Mouse (Mus musculus): Measurements from ENCODE around the gene Adam15.

Adam15 gene

GRCm38 (mm10) chr3:89384331-89385076 is 34.7 kb upstream of the Adam15 start:
- DNase-seq (ENCODE audit: low read depth, low spot score), result no peak

- no peak for DNase-seq (ENCODE audit: low read depth, low spot score)
These were observed 34.0 kb upstream of the Adam15 start for GRCm38 (mm10) chr3:89383651-89384255.

DNA sequence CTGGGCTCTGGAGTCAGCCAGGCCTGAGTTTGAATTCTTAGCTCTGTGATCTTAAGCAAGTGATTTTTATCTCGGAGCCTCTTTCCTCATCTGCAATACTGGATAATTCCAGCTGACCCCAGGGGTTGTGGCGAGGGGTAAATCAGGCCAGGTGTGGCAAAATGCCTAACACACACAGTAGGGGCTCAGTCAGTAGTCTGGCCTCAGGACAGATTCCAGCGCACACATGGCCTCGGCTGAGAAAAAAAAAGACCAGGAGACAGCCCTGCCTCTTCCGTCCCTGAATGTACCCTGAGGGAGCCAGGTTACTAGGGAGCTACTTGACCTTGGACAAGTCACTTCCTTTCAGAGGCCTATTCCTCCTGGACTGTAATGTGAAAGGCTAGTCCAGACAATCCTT is 33.2 kb upstream of the Adam15 start:
- peak; percentile 91 for DNase-seq (ENCODE audit: low read depth, low spot score)

GRCm38 (mm10) chr3:89382033-89382882 is 32.5 kb upstream of the Adam15 start:
- peak; percentile 96 for DNase-seq (ENCODE audit: low read depth, low spot score)

DNA sequence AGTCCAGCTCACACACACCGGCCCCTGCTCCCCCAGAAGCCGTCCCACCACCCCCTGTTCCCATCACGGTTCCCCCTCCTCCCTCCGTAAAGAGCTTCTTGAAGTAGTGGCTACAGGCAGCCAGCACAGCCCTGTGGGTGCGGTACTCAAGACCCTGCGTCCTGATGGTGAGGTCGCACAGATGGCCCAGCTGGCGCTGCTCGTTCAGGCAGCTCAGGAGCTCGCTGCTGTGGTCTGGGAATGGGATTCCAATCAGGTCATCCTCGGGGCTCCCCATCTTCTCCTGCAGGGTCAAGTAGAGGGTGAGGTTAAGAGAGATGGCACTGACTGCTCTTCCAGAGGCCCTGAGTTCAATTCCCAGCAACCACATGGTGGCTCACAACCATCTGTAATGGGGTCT is 31.4 kb upstream of the Adam15 start:
- DNase-seq (ENCODE audit: low read depth, low spot score), result no peak

GRCm38 (mm10) chr3:89380711-89381110 is 30.9 kb upstream of the Adam15 start:
- DNase-seq (ENCODE audit: low read depth, low spot score), result no peak

DNA sequence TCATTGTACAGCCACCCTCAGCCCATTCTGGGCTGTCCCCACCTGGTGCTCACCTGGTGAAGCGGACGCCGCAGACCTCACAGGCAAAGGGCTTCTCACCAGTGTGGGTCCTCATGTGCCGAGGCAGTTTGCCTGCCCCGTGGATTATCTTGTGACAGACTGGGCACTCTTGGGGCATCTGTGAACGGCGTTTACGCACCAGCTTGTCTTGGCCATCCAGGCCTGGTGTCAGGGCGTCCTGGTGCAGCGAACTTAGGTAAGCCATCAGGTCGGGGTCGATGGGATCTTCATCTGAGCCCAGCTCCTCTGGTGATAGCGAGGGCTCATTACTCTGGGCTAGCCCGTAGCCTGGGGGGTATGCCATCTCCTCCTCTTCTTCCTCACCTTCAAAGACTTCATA is 30.5 kb upstream of the Adam15 start:
- DNase-seq (ENCODE audit: low read depth, low spot score), result no peak

DNA sequence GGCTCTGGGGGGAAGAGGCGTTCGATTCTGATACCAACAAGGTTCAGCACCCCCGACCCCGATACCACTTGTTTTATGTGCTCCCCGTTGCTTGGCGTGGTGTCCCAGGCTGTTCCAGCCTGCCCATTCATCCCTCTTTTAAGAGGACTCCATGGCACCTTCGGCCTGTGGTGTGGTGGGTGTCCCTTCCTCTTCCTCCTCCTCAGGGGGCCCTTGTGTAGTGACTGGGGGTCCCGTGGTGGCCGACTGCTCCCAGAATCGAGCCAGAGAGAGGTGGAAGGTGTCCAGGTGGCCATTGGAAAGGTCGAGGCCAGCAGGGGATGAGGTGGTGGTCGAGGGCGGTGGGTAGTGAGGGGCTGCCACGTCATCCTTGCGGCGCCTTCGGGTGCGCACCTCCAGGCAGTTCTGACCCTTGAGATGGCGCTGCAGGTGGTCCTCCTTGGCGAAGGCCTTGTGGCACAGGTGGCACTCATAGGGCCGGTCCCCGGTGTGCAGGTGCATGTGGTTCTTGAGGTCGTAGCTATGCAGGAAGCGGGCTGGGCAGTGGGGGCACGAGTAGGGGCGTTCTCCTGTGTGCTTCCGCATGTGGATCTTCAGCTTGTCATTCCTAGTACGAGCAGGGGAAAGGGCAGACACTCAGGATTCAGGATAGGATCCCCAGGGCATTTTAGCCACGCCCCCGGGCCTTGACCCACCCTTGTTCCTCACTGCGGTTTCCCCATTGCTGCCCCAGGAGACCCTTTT is 29.8 kb upstream of the Adam15 start:
- DNase-seq (ENCODE audit: low read depth, low spot score), result peak; percentile 64

DNA sequence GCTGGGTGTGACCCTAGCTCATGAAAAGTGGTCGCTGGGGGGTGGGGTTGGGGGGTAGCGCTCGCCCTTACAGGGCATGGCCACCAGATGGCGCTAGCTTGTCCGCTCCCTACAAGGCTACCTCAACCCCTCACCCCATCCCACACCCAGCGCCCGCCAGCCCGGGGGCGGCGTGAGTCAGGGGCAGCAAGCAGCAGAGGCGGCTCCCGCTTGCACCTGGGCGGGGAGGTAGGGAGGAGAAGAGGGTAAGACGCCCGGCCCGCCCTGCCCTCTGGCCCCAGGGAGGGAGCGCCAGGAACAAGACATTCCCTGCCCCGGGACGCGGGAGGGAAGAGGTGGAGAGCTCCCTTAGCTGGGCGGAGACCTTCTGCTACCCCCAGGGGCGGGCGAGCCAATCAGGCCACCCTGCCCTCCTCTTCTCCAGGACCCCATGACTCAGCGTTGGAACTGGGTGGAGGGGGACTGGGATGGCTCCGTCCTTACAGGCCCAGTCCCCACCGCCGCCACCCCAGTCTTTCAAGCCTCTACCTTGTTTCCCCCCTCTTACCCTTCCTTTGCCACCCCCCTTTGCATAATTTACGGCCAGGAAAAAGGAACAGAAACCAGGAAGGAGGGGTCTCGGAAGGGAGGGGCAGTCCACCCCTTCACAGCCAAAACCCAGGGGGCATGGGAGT is 28.7 kb upstream of the Adam15 start:
- DNase-seq (ENCODE audit: low read depth, low spot score), result peak; percentile 92

GRCm38 (mm10) chr3:89377831-89378230 is 28.0 kb upstream of the Adam15 start:
- no peak for DNase-seq (ENCODE audit: low read depth, low spot score)

DNA sequence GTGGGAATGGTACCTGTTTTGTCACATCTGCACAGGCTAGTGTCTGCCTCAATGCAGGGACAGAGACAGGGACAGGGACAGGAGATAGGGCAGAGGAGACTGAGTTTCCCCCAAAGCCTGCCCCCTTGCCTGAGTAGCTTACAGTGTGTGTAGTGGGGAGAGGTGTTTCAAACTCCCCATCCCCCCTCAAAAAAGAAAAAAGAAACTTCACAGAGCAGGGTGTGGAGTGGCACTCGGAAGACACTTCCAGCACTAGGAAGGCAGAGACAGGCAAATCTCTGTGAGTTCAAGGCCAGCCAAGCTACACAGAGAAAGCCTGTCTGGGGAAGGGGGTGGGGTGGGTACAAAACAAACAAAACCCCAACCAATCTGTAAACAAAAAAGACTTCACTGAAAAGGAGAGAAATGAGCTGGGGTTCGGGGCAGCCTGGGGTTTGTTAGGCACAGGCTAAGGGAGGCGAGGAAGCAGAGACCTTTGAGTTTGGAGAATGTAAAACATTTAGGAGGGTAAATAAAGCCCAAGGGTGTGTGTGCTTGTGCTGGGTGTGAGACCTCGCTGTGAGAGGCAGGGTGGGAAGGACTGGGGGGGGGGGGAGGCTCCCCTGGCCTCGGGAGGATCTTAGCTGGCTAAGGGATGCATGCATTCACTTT is 23.9 kb upstream of the Adam15 start:
- peak; percentile 82 for DNase-seq (ENCODE audit: low read depth, low spot score)

- peak; percentile 44 for DNase-seq (ENCODE audit: low read depth, low spot score)
These were observed 17.5 kb upstream of the Adam15 start for GRCm38 (mm10) chr3:89367338-89367737.

- DNase-seq (ENCODE audit: low read depth, low spot score), result no peak
These were observed 16.0 kb upstream of the Adam15 start for GRCm38 (mm10) chr3:89365486-89366414.

- no peak for DNase-seq (ENCODE audit: low read depth, low spot score)
These were observed 15.3 kb upstream of the Adam15 start, which contains the start of gene Dcst1 for GRCm38 (mm10) chr3:89365153-89365485. Gene Dcst1, minus strand, starts transcription at chr3:89365253.

DNA sequence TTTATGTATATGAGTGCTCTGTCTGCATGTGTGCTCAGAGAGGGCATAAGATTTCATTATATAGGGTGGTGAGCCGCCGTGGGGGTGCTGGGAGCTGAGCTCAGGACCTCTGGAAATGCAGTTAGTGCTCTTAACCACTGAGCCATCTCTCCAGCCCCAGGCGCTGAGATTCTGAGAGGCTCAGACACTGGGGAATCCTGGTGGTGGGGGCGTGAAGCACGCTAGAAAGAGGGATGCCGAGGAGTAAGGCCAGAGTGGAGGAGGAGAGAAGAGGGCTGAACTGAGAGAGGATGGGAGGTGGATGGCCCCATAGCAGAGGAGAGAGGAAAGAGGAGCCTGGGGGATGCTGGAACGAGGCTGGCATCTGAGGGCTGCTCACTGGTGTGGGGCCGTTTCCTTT is 14.8 kb upstream of the Adam15 start:
- peak; percentile 42 for DNase-seq (ENCODE audit: low read depth, low spot score)

DNA sequence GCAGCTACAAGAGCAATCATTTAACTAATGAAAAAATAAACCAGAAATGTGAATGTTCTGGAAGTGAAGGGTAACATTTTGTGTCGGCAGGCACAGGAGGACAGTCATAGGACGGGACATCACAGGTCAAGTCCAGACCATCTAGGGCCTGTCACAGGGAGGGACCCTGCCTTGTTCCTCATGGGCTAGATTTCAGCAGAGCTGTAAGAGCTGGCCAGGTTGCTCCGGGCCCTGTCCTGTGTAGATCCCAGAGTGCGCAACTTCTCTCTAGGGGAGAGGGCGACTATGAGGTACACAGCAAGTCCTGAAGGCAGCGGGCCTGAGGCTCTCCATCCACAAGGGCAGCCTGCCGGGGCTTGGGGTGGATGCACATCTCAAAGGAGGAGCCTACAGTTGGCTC is 11.9 kb upstream of the Adam15 start, which contains the start of gene Dcst2:
Dcst2 (plus strand) TSS at position 301 of the 400 bp plus-strand sequence.
- DNase-seq (ENCODE audit: low read depth, low spot score), result no peak

GRCm38 (mm10) chr3:89360237-89360636 is 10.4 kb upstream of the Adam15 start:
- DNase-seq (ENCODE audit: low read depth, low spot score), result no peak

DNA sequence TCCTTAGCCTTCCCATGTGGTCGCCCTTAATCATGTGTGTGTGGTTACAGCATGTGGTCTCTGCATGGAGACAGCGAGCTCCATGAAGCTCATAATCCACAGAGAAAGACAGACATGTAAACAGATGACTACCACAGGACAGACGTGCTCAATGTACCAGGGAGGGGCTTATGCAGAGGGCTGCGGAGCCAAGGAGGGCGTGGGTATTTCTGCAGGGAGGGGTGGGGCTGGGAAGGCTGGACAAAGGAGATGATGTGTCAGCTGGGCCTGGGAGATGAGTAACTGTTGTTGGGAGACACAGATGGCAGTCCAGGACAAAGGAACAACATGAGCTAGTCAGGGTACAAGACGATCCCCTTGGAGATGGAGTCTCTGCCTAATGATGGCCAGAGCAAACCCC is 9.8 kb upstream of the Adam15 start:
- DNase-seq (ENCODE audit: low read depth, low spot score), result no peak

DNA sequence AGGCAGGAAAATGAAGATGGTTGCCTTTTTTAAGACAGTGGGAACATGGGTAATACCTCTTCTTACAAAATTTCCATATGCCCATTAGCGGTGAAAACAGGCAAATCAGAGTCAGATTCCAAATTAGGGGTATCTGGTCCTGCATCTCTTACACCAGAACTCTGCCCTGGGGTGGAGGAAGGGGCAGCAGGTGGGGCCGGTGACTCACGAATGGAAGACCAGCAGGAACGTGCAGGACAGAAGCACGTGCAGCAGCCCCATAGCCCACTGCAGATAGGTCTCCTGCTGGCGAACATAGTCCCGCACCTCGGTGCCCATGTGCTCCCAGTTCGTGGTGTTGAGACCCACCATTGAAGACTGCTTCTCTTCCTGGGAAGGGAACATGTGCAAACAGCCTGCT is 6.2 kb upstream of the Adam15 start:
- no peak for DNase-seq (ENCODE audit: low read depth, low spot score)

GRCm38 (mm10) chr3:89355512-89355902 is 5.7 kb upstream of the Adam15 start:
- DNase-seq (ENCODE audit: low read depth, low spot score), result no peak
